Mouse (Mus musculus) neural tube, embryonic 11.5 days (tissue): ENCODE data around the gene Artn. TPM values are rescaled to one million over a fixed set of nuclear protein-coding genes. Genes with fewer than 3 reads are reported as not detected.

Source experiments
- ATAC-seq: fragments of 200-750 bp; cut with Nextera tagmentation; 2 replicates; pipeline ENCODE4 v1.8.0; 2017; ENCODE audit warnings: moderate number of reproducible peaks, mild to moderate bottlenecking, moderate TSS enrichment, moderate library complexity; ENCODE audit not compliant: insufficient read depth, low FRiP score, low TSS enrichment
- DNase-seq: peaks from one replicate; pipeline ENCODE4 v3.0.0-alpha.2; 2015; ENCODE audit warnings: low spot score
- H3K27ac ChIP-seq: fragments of 300-500 bp; sonication (generic); 2 replicates; pipeline ENCODE4 v1.5.1; 2014; ENCODE audit warnings: low read depth, mild to moderate bottlenecking, low read length
- H3K27me3 ChIP-seq: fragments of 300-500 bp; sonication (generic); 2 replicates; pipeline ENCODE4 v1.6.1; 2014; ENCODE audit warnings: mild to moderate bottlenecking, low read length, mixed read lengths; ENCODE audit not compliant: control insufficient read depth, insufficient read depth
- H3K36me3 ChIP-seq: fragments of 300-500 bp; sonication (generic); 2 replicates; pipeline ENCODE4 v1.6.1; 2014; ENCODE audit warnings: mild to moderate bottlenecking, low read length, moderate library complexity, mixed read lengths; ENCODE audit not compliant: control insufficient read depth, insufficient read depth
- H3K4me1 ChIP-seq: fragments of 300-500 bp; sonication (generic); 2 replicates; pipeline ENCODE4 v1.6.1; 2014; ENCODE audit warnings: low read length, mixed read lengths; ENCODE audit not compliant: control insufficient read depth, insufficient read depth
- H3K4me2 ChIP-seq: fragments of 300-500 bp; sonication (generic); 2 replicates; pipeline ENCODE4 v1.6.1; 2014; ENCODE audit warnings: low read depth, mild to moderate bottlenecking, moderate library complexity
- H3K4me3 ChIP-seq: fragments of 300-500 bp; sonication (generic); 2 replicates; pipeline ENCODE4 v1.5.1; 2014; ENCODE audit warnings: low read depth, low read length
- H3K9ac ChIP-seq: fragments of 300-500 bp; sonication (generic); 2 replicates; pipeline ENCODE4 v1.6.1; 2014; ENCODE audit warnings: mild to moderate bottlenecking, low read length
- H3K9me3 ChIP-seq: fragments of 300-500 bp; sonication (generic); 2 replicates; pipeline ENCODE4 v1.6.1; 2016; ENCODE audit warnings: low read length; ENCODE audit not compliant: control insufficient read depth
- WGBS: fragments of 180-500 bp; shearing (Covaris S2); extraction: QIAGEN DNeasy Blood & Tissue Kit; methylation state at CpG from one replicate; pipeline ENCODE4 v1.1.7; 2014; 5-methylcytosine and 5-hydroxymethylcytosine counted together
- polyA plus RNA-seq: library from polyadenylated mRNA; unstranded; fragments of >200 nt; fragmentation: Nextera tagmentation; extraction: Ambion mirVana; gene quantifications from 2 replicates; pipeline ENCODE4 v1.2.1, GENCODE M21; 2014

Artn gene
- polyA plus RNA-seq, 1 experiment from 2014 or later, result 1.7 TPM

DNA sequence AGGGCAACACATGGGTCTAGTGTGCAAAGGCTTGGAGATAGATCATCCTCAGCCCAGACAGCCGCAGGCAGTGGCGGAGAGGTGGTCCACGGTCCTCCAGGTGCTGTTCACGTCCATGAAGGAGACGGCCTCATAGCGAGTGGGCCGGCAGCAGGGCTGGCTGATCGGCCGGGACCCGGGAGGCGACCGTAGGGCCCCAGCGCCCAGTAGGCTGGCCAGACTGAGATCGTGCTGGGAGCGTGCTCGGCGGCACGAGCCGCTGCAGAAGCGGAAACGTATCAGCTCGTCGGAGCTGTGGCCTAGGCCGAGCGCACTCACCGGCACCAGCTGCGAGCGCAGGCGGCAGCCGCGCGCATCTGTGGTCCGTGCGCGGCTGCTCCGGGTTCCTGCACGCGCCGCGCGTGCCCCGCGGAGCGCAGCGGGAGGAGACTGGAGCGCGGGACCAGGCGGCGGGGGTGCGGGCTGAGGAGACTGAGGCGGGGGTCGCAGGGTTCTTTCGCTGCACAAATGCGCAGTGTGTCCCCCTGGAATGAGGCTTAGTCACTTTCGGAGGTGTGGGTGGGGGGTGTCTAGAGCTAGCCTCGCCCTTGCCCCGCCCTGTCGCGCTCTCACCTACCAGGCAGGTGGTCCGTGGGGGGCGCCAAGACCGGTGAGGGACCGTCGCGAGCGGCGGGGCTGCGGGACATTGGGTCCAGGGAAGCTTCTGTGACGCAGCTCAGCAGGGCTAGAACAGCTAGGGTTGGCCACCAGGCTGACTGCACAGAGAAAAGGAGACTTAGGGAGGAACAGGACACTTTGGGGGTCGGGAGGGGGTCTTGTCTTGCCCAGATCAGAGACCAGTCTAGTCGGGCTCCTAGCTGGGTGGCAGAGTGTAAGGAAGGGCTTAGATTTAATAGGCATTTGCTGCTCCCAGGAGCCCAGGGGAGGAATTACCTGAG is 2.7 kb downstream of the Artn start:
- no peaks in the 10 kb centered on the region for H3K36me3 ChIP-seq
- ATAC-seq (peak; percentile 67), DNase-seq (peak; percentile 69)
- peaks cover 15% of the 10 kb centered on the region; the same call in 1 of the 2 replicates for H3K4me1 ChIP-seq
- H3K9me3 ChIP-seq, result no peaks in the 10 kb centered on the region
- peak overlapping the region; percentile 52 for H3K9ac ChIP-seq
- peak overlapping the region; percentile 46 for H3K4me3 ChIP-seq
- H3K27ac ChIP-seq, result no peak overlapping the region
- peak overlapping the region; percentile 83 for H3K4me2 ChIP-seq
- 1% methylated on average over 69 of the region's 71 CpGs for WGBS
- peaks cover 46% of the 10 kb centered on the region for H3K27me3 ChIP-seq

DNA sequence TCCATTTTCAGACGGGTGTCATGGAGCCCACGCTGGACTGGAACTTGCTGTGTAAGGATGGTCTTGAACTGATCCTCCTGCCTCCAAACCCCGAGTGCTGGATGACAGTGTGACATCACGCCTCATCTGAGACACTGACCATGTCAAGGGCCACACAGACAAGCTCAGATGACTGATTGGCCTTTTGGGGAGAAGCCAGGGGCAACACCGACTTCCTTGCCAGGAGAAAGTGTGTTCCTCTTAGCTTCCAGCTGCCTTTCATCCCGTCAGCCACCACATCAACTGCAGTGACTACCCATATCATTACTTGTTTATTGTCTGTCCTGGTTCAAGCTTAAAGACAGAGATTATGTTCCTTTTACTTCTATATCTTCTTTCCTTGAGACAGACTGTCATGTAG is 4.6 kb downstream of the Artn start:
- no peak overlapping the region for H3K27ac ChIP-seq

DNA sequence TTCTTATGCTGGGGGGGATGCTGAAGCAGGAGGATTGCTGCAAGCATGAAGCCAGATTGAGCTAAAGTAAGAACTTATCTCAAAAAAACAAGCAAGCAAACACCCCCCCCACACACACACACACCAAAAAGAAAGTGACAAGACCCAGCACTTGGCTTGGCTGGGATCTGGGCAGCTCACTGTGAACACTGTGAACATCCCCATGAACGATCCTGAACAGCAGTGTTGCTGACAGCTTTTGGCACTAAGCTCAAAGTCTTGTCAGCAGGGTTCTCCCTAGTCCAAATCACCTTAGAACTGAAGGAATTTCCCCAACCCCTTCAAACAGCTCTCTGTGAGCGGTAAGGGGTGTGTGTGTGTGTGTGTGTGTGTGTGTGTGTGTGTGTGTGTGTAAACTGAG is 6.1 kb downstream of the Artn start:
- no peak for ATAC-seq
- Histone ChIP-seq H3K4me1 (peaks cover 5% of the 10 kb centered on the region; the same call in 1 of the 2 replicates), H3K9me3 (no peaks in the 10 kb centered on the region), H3K27ac (no peak overlapping the region), H3K9ac (no peak overlapping the region), H3K4me2 (no peak overlapping the region), H3K4me3 (no peak overlapping the region), H3K27me3 (peaks cover 28% of the 10 kb centered on the region), H3K36me3 (no peaks in the 10 kb centered on the region)
- DNase-seq, result no peak
- WGBS, result 71% methylated on average over 2 of the region's 2 CpGs

More for the DNA sequence above, 4.6 kb downstream of the Artn start:
- Histone ChIP-seq H3K9ac (no peak overlapping the region), H3K36me3 (no peaks in the 10 kb centered on the region), H3K4me2 (no peak overlapping the region), H3K9me3 (no peaks in the 10 kb centered on the region), H3K4me3 (no peak overlapping the region), H3K4me1 (peaks cover 15% of the 10 kb centered on the region; the same call in 1 of the 2 replicates), H3K27me3 (peaks cover 41% of the 10 kb centered on the region)
- ATAC-seq (no peak), DNase-seq (no peak)
- 73% methylated on average over 5 of the region's 6 CpGs for WGBS

DNA sequence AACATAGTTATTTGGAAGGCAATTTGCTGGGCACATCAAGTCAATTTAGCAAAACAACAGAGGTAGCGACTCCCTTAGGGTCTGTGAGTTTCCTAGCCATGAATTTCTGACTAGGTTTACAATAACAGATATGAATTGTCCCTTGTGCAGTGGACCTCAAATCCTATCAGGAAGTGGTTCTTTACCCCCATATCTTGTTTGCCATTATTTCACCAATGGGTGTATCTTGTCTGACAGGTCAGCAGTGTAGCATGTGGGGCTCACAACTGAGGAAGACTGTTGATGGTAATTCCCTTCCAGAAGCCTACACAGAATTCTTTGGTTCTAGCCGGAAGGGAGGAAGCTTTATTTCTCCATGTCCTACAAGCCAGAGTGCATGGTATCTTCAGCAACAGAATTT is 8.2 kb downstream of the Artn start:
- ATAC-seq, result no peak
- H3K9ac ChIP-seq, result no peak overlapping the region
- WGBS, result 83% methylated on average over 2 of the region's 2 CpGs

DNA sequence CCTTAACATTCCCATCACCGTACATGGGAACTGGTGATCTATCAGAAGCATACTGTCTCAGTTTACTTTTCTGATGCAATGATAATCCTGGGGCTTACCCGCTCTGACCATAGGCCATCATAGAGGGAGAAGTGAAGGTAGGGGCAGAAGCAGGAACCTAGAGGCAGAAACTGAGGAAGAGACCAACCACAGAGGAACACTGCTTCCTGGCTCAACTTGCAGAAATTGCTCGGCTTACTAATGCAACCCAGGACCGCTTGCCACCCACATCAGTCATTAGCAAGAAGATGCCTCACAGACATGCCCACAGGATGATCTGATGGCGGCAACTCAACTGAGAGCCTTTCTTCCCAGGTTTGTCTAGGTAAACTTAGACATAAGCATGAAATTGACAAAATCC is 10.8 kb downstream of the Artn start:
- no peak overlapping the region for H3K27ac ChIP-seq
- DNase-seq (no peak), ATAC-seq (no peak)
- no peak overlapping the region for H3K9ac ChIP-seq
- no peak overlapping the region for H3K4me3 ChIP-seq
- no peak overlapping the region for H3K4me2 ChIP-seq
- H3K36me3 ChIP-seq, result no peaks in the 10 kb centered on the region
- WGBS, result 92% methylated on average over 5 of the region's 5 CpGs
- H3K9me3 ChIP-seq, result no peaks in the 10 kb centered on the region
- H3K4me1 ChIP-seq, result peaks cover 8% of the 10 kb centered on the region
- no peaks in the 10 kb centered on the region for H3K27me3 ChIP-seq

More for the DNA sequence above, 8.2 kb downstream of the Artn start:
- Histone ChIP-seq H3K36me3 (no peaks in the 10 kb centered on the region), H3K4me3 (no peak overlapping the region), H3K4me1 (no peaks in the 10 kb centered on the region), H3K27ac (no peak overlapping the region), H3K4me2 (no peak overlapping the region), H3K9me3 (no peaks in the 10 kb centered on the region), H3K27me3 (peaks cover 9% of the 10 kb centered on the region)
- DNase-seq, result no peak

DNA sequence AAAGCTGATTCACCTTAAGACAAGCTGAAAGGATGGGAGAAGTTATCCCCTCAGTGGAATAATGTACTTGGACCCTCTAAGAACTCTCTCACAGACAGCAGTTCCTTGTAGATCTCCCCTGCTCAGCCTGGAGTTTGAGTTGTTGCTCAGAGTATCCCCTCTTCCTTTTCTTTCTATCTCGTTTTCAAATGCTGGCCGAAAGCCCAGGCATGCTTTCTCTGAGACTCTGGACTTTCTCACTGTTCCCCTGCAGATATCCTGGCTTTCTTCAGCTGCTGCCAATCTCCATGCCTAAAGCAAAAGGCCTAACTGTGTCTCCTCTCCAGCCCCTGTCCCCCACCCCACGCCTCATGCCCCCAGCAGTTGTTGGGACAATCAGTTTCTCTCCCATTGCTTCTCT is 11.3 kb downstream of the Artn start:
- Histone ChIP-seq H3K9ac (no peak overlapping the region), H3K27ac (no peak overlapping the region), H3K36me3 (no peaks in the 10 kb centered on the region), H3K27me3 (no peaks in the 10 kb centered on the region), H3K9me3 (no peaks in the 10 kb centered on the region), H3K4me2 (no peak overlapping the region), H3K4me1 (peaks cover 12% of the 10 kb centered on the region), H3K4me3 (no peak overlapping the region)
- no peak for DNase-seq
- ATAC-seq, result no peak
- WGBS, result 83% methylated on average over 3 of the region's 3 CpGs

DNA sequence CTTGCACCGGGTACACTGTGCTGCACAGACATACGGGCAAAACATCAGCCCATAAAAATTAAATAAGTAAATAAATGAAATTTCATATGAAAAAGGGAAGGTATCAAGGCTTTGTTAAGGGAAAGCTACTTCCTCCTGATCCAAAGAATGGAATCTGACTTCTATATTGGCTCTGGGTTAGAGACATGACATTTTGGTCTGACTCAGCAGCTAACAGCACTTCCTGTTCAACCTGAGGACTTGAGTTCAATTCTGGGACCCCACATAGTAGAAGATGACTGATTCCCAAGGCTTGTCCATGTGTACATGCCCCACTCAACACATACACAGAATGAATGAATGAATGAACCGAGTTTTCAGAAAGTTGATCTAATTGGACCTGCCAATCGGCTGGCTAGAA is 11.7 kb downstream of the Artn start:
- 92% methylated on average over 4 of the region's 4 CpGs for WGBS
- H3K9me3 ChIP-seq, result no peaks in the 10 kb centered on the region
- H3K4me3 ChIP-seq, result no peak overlapping the region
- peaks cover 16% of the 10 kb centered on the region for H3K4me1 ChIP-seq
- H3K4me2 ChIP-seq, result no peak overlapping the region
- H3K9ac ChIP-seq, result no peak overlapping the region
- ATAC-seq (no peak), DNase-seq (no peak)
- no peaks in the 10 kb centered on the region for H3K36me3 ChIP-seq
- no peaks in the 10 kb centered on the region for H3K27me3 ChIP-seq
- H3K27ac ChIP-seq, result no peak overlapping the region

DNA sequence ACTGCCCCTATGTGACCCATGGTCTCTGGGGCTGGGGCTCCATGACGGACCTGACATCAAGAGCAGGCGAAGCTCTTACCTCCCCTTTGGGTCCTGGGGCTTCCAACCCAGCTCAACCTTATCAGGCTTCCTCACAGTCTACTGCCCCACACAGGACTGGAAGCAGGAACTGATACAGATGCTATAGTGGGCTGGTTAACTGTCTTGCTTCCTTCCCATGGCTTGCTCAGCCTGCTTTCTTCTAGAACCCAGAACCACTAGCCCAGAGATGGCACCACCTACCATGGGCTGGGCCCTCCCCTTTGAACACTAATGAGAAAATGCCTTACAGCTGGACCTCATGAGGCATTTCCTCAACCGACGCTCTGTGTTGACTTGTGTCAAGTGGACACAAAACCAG is 12.2 kb downstream of the Artn start:
- H3K27ac ChIP-seq, result no peak overlapping the region
- H3K9ac ChIP-seq, result no peak overlapping the region
- H3K9me3 ChIP-seq, result no peaks in the 10 kb centered on the region
- no peak overlapping the region for H3K4me3 ChIP-seq
- H3K4me1 ChIP-seq, result peaks cover 20% of the 10 kb centered on the region
- ATAC-seq, result no peak
- 94% methylated on average over 4 of the region's 4 CpGs for WGBS
- H3K27me3 ChIP-seq, result no peaks in the 10 kb centered on the region
- H3K36me3 ChIP-seq, result no peaks in the 10 kb centered on the region
- no peak for DNase-seq
- no peak overlapping the region for H3K4me2 ChIP-seq

DNA sequence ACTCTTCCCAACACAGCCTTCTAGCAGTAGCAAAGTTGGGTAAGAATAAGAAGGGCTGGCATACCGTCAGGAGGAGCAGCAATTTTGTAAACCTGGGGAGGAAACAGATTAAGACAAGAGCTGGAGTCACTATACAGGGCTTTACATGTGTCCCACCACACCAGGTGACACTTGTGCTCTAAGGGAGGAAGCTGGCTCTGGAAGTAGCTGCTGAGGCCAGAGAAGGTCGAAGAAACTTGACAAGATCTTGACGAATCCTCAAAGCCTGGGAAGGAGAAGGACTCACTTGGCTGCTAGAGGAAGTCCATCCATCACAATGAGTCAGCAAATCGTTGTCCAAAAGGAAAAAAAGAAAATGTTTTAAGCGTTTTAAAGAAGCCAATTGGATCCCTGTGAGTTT is 13.2 kb downstream of the Artn start:
- DNase-seq, result no peak
- Histone ChIP-seq H3K27me3 (no peaks in the 10 kb centered on the region), H3K4me1 (peaks cover 20% of the 10 kb centered on the region), H3K4me3 (no peak overlapping the region), H3K36me3 (0 out of 2 replicates have a peak, but pooled peaks cover 2% of the 10 kb centered on the region), H3K9me3 (no peaks in the 10 kb centered on the region), H3K4me2 (no peak overlapping the region), H3K9ac (no peak overlapping the region), H3K27ac (no peak overlapping the region)
- 82% methylated on average over 5 of the region's 5 CpGs for WGBS
- no peak for ATAC-seq
